Mouse (Mus musculus) NIH3T3 (cell line): Measurements from ENCODE around the gene Tspan5.

Source experiments
- DNase-seq: peaks from one replicate; pipeline ENCODE4 v3.0.0-alpha.2; 2012; ENCODE audit warnings: low read depth

The Tspan5 gene

GRCm38 (mm10) chr3:138771549-138772333 is 29.7 kb downstream of the Tspan5 start:
- DNase-seq: peak; percentile 66

GRCm38 (mm10) chr3:138773871-138774606 is 32.0 kb downstream of the Tspan5 start:
- DNase-seq: peak; percentile 54

GRCm38 (mm10) chr3:138774607-138774943 is 32.6 kb downstream of the Tspan5 start:
- peak; percentile 73 for DNase-seq

GRCm38 (mm10) chr3:138775926-138776715 is 34.1 kb downstream of the Tspan5 start:
- no peak for DNase-seq

- DNase-seq: no peak
Observed at GRCm38 (mm10) chr3:138781492-138781891, 39.5 kb downstream of the Tspan5 start.

GRCm38 (mm10) chr3:138783859-138784640 is 42.1 kb downstream of the Tspan5 start:
- DNase-seq: no peak

GRCm38 (mm10) chr3:138784641-138785025 is 42.6 kb downstream of the Tspan5 start:
- no peak for DNase-seq

GRCm38 (mm10) chr3:138787758-138788488 is 45.9 kb downstream of the Tspan5 start:
- DNase-seq: no peak

GRCm38 (mm10) chr3:138788489-138788850 is 46.5 kb downstream of the Tspan5 start:
- no peak for DNase-seq

GRCm38 (mm10) chr3:138789275-138789674 is 47.3 kb downstream of the Tspan5 start:
- DNase-seq: no peak

- DNase-seq: no peak
Observed at GRCm38 (mm10) chr3:138794533-138794932, 52.5 kb downstream of the Tspan5 start.

- DNase-seq: peak; percentile 26
Observed at GRCm38 (mm10) chr3:138795951-138796350, 54.0 kb downstream of the Tspan5 start.

- DNase-seq: no peak
Observed at GRCm38 (mm10) chr3:138796583-138796982, 54.6 kb downstream of the Tspan5 start.

GRCm38 (mm10) chr3:138800664-138801411 is 58.8 kb downstream of the Tspan5 start:
- DNase-seq: no peak

- DNase-seq: no peak
Observed at GRCm38 (mm10) chr3:138801661-138802060, 59.7 kb downstream of the Tspan5 start.

- no peak for DNase-seq
Observed at GRCm38 (mm10) chr3:138802722-138803443, 60.9 kb downstream of the Tspan5 start.

- DNase-seq: no peak
Observed at GRCm38 (mm10) chr3:138803444-138804085, 61.6 kb downstream of the Tspan5 start.

GRCm38 (mm10) chr3:138804104-138805048 is 62.4 kb downstream of the Tspan5 start:
- peak; percentile 66 for DNase-seq
